Mouse (Mus musculus) retina, adult 2 months (tissue): ENCODE measurements around the gene Nek9.

ENCODE experiments used
- DNase-seq: peaks from one replicate; pipeline ENCODE4 v3.0.0-alpha.2; 2012; ENCODE audit warnings: low read depth, low spot score

Nek9 gene

DNA sequence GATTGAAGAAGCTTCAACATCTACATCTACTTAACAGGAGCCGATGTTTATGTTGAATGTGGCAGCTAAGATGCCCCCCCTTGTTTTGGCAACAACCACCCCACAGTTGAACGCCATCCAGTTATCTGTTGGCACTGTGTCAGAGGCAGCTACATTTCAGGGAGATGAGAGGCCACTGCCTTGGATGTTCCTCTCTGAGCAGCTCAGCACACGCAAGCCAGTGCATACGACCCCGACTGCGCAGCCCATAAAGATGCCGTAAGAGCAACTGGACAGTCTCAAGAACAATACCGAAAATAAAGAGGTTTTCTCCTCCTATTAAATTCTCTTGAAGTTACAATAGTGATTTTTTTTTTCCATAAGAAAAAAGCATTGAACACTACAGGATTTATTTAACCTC is 74.6 kb downstream of the Nek9 start:
- no peak for DNase-seq

DNA sequence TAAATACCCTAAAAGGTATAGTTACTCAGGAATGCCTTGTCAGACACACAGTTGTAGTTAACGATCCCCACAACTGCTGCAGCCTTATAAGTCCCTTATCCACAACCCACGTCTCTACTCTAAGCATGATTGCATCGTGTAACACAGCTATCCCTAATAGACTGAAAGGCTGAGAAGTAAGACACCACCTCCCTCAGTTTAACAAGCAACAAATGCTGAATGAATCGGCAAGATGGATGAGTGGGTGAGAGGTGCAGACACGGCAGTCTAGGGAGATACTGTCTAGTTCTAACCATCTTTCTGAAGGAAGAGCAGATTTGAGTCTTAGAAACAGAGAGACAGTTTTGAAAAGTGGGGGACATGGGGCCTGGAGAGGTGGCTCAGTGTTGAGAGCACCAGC is 76.0 kb downstream of the Nek9 start:
- no peak for DNase-seq

DNA sequence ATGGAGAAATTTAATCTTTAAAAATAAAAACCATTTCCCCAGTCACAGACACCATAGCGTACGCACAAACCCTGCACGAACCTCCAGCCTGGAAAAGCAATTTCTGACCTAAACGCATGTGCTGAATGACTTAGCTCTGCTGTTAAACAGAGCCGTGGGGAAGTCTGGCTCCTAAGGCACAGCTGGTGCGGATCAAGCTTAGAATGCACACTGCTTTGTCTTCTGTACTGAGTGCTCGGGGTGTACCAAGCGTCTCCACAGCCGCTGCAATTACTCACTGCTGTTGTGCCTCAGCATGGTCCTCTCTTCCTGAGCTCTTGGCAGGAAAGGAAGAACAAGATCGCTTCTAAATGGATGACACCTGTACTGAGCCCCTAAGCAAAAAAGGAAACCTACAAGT is 76.7 kb downstream of the Nek9 start:
- DNase-seq, result no peak

DNA sequence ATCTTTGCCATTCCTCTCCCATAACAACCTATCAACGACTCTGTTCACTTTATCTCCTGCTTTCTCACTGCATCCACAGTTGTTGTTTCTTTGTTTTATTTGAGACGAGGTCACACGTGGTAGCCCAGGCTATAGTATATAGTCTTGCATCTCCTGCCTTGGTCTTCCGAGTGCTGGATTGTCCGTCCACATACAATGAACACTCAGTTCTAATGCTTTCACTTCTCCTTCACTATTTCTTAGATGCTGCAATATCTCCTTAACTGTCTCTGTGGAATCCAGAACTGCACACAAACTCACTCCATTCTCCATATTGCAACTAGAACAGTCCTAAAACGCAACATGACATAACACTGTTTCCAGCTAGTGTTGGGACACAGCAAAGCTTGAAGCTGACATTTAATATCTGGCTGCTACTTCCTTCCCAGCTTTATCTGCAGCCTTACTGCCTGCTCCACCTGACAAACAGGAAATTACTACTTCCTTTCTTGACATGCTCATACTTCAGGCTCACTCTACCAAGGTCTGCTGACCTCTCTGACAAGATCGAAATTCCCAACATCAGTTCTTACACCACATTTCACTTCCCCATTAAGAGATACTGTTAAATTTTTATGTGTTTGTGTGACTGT is 82.0 kb downstream of the Nek9 start:
- no peak for DNase-seq

DNA sequence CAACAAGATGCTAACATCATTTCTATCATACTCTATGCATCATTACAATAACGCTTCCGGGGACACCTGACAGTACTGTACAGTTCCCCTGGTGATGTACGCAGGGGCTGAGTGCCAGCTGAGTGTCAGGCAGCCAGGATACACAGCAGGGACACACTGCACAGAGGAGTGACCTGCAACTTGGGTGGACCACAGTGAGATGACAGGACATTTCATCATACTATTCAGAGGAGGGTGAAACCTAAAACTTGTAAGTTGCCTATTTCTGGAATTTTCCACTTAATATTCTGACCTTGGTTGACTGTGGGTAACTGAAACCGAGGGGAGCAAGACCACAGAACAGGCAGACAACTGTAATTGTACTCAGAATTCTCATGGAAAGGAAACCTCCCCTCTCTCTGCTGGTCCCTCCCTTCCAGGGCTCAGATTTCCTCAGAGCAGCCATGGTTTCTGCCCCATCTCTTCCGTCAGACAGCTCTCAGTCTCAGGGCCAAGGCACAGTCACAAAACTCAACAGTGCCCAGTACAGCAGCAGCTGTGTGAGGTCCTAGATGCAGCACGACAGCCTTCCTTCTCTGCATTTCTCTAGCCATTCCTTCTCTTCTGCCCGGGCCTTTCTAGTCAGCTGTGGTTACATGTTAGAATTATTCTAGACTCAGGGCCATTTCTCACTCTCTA is 82.9 kb downstream of the Nek9 start:
- DNase-seq, result no peak

DNA sequence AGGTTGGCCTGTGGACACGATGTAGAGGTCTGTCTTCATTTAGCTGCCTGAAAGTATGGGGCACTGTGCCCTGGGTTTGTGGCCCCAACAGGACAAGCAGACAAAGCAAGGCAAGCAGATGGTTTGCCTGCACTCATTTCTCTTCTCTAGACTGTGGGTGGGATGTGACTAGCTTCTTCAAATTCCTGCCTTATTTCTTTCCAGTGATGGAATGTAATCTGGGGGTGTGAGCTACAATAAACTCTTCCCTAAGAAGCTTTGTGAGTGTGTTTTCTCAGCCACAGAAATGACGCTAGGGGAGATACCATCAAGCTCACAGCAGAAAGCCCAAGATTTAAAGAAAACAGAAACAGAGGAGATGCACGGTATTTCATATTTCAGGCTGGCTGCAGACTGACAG is 87.1 kb downstream of the Nek9 start:
- DNase-seq, result no peak
